Comparison of ENCODE assay signal across 11 mouse cellular contexts in genomic region chr5:121114151-121114550, GRCm38 (mm10).
DNase-seq lines count a peak whose midpoint lies in the region; ATAC-seq and TF ChIP-seq lines count a peak whose summit lies in the region.
"Had no signal": no experiment of that assay in that cellular context is flagged by ENCODE, and none has a peak within 500 bp of the region (broad histone marks: within the 10 kb centered on the region; RNA-seq: fewer than 3 reads in every experiment).

No protein-coding gene starts in this region.

- DNase-seq in heart, postnatal 36 days, result no peak
- no peak for DNase-seq in midbrain, postnatal 0 days (ENCODE audit: low spot score)
- DNase-seq in cerebellum, postnatal 4 days (ENCODE audit: low spot score in 2 of 2), result no peak
- no peak for DNase-seq in lung, postnatal 10 days

- no peak overlapping the region for H3K27ac ChIP-seq in heart, embryonic 15.5 days
- peak overlapping the region; percentile 92 for H3K27ac ChIP-seq in hindbrain, embryonic 12.5 days
- peak overlapping the region; percentile 79 for H3K27ac ChIP-seq in midbrain, postnatal 0 days (ENCODE audit: low read depth, low read length)
- no peak overlapping the region for H3K27ac ChIP-seq in kidney, embryonic 14.5 days (ENCODE audit: low read depth, low read length)
- H3K27ac ChIP-seq: stomach, embryonic 15.5 days had no signal

- 58% methylated on average over 14 of the region's 14 CpGs for WGBS in heart, embryonic 15.5 days
- 82% methylated on average over 14 of the region's 14 CpGs for WGBS in hindbrain, embryonic 12.5 days
- WGBS in midbrain, postnatal 0 days, result 61% methylated on average over 14 of the region's 14 CpGs
- WGBS in kidney, embryonic 14.5 days, result 80% methylated on average over 14 of the region's 14 CpGs

- no peak overlapping the region for H3K9ac ChIP-seq in heart, embryonic 15.5 days
- H3K9ac ChIP-seq in hindbrain, embryonic 12.5 days, result no peak overlapping the region
- no peak overlapping the region for H3K9ac ChIP-seq in midbrain, postnatal 0 days (replicated peaks; ENCODE audit: low read length, poor library complexity, severe bottlenecking)
- H3K9ac ChIP-seq in kidney, embryonic 14.5 days (ENCODE audit: low read depth, low read length), result no peak overlapping the region
- H3K9ac ChIP-seq: stomach, embryonic 15.5 days had no signal

- no peak for ATAC-seq in heart, embryonic 15.5 days (replicated peaks; ENCODE audit: insufficient number of reproducible peaks, insufficient read depth, low FRiP score, low read depth)
- ATAC-seq in CD4-positive, CD25-positive, alpha-beta regulatory T cell, adult 4 months, result peak; percentile 38
- no peak for ATAC-seq in hindbrain, embryonic 12.5 days (ENCODE audit: low FRiP score)
- ATAC-seq in midbrain, postnatal 0 days (ENCODE audit: low FRiP score), result no peak
- no peak for ATAC-seq in kidney, embryonic 14.5 days (ENCODE audit: low FRiP score, low TSS enrichment)
- ATAC-seq: intestine, embryonic 16.5 days had no signal

- H3K4me2 ChIP-seq in heart, embryonic 15.5 days, result peak overlapping the region; percentile 21; the same call in 1 of the 2 replicates
- no peak overlapping the region for H3K4me2 ChIP-seq in hindbrain, embryonic 12.5 days (replicated peaks)
- no peak overlapping the region for H3K4me2 ChIP-seq in midbrain, postnatal 0 days (ENCODE audit: low read depth, low read length, poor library complexity, severe bottlenecking)
- H3K4me2 ChIP-seq in kidney, embryonic 14.5 days (replicated peaks; ENCODE audit: low read depth, low read length), result no peak overlapping the region
- H3K4me2 ChIP-seq: stomach, embryonic 15.5 days had no signal

- peaks cover 12% of the 10 kb centered on the region for H3K4me1 ChIP-seq in heart, embryonic 15.5 days (replicated peaks)
- H3K4me1 ChIP-seq in hindbrain, embryonic 12.5 days, result peaks cover 35% of the 10 kb centered on the region
- H3K4me1 ChIP-seq in midbrain, postnatal 0 days (ENCODE audit: insufficient read depth, low read length), result peaks cover 19% of the 10 kb centered on the region
- H3K4me1 ChIP-seq in kidney, embryonic 14.5 days (ENCODE audit: control insufficient read depth, insufficient read depth, low read length), result no peaks in the 10 kb centered on the region
- H3K4me1 ChIP-seq: stomach, embryonic 15.5 days had no signal

- intact Hi-C loops in heart, postnatal 36 days (cut with DNase I), result no loop called here

- no peak overlapping the region for H3K4me3 ChIP-seq in heart, embryonic 15.5 days
- no peak overlapping the region for H3K4me3 ChIP-seq in hindbrain, embryonic 12.5 days
- no peak overlapping the region for H3K4me3 ChIP-seq in midbrain, postnatal 0 days (ENCODE audit: low read depth, low read length)
- no peak overlapping the region for H3K4me3 ChIP-seq in kidney, embryonic 14.5 days (ENCODE audit: low read length)
- H3K4me3 ChIP-seq: stomach, embryonic 15.5 days had no signal

- H3K27me3 ChIP-seq in heart, embryonic 15.5 days, result no peaks in the 10 kb centered on the region
- no peaks in the 10 kb centered on the region for H3K27me3 ChIP-seq in hindbrain, embryonic 12.5 days
- no peaks in the 10 kb centered on the region for H3K27me3 ChIP-seq in midbrain, postnatal 0 days (ENCODE audit: insufficient read depth, low read length)
- no peaks in the 10 kb centered on the region for H3K27me3 ChIP-seq in kidney, embryonic 14.5 days (ENCODE audit: control insufficient read depth, insufficient read depth, low read length)
- H3K27me3 ChIP-seq: CH12.LX; stomach, embryonic 15.5 days had no signal

- H3K9me3 ChIP-seq in heart, embryonic 15.5 days (replicated peaks), result no peaks in the 10 kb centered on the region
- no peaks in the 10 kb centered on the region for H3K9me3 ChIP-seq in hindbrain, embryonic 12.5 days (replicated peaks)
- H3K9me3 ChIP-seq in midbrain, postnatal 0 days (ENCODE audit: low read length), result no peaks in the 10 kb centered on the region
- no peaks in the 10 kb centered on the region for H3K9me3 ChIP-seq in kidney, embryonic 14.5 days (ENCODE audit: control insufficient read depth, low read length)
- H3K9me3 ChIP-seq: stomach, embryonic 15.5 days had no signal

- no peak for TF ChIP-seq CTCF in midbrain, postnatal 0 days (IDR thresholded peaks at IDR 0.05)

- H3K36me3 ChIP-seq in heart, embryonic 15.5 days, result no peaks in the 10 kb centered on the region
- no peaks in the 10 kb centered on the region for H3K36me3 ChIP-seq in hindbrain, embryonic 12.5 days
- H3K36me3 ChIP-seq in midbrain, postnatal 0 days (ENCODE audit: insufficient read depth, low read length), result no peaks in the 10 kb centered on the region
- no peaks in the 10 kb centered on the region for H3K36me3 ChIP-seq in kidney, embryonic 14.5 days (ENCODE audit: control insufficient read depth, insufficient read depth, low read length)
- H3K36me3 ChIP-seq: stomach, embryonic 15.5 days had no signal

Comparison
In these comparisons a context has a peak if more than half of its experiments do, and no peak if none do; other contexts are left out.
1. H3K27ac ChIP-seq: peak in hindbrain, embryonic 12.5 days (single experiment) and midbrain, postnatal 0 days (single experiment); none in heart, embryonic 15.5 days (single experiment) and kidney, embryonic 14.5 days (single experiment).